Mouse (Mus musculus) kidney, postnatal 0 days (tissue): Measurements from ENCODE around the gene Gm10570. TPM values are rescaled to one million over a fixed set of nuclear protein-coding genes. Genes with fewer than 3 reads are reported as not detected.

Source experiments
- ATAC-seq: fragments of 200-750 bp; cut with Nextera tagmentation; replicated peaks from 2 replicates; pipeline ENCODE4 v1.8.0; 2017; ENCODE audit warnings: low read depth, moderate number of reproducible peaks, moderate TSS enrichment, moderate library complexity; ENCODE audit not compliant: low FRiP score
- DNase-seq: peaks from one replicate; pipeline ENCODE4 v3.0.0-alpha.2; 2016; ENCODE audit warnings: low spot score
- H3K27ac ChIP-seq: fragments of 300-500 bp; sonication (generic); 2 replicates; pipeline ENCODE4 v1.5.1; 2014; ENCODE audit warnings: mild to moderate bottlenecking
- H3K27me3 ChIP-seq: fragments of 300-500 bp; sonication (generic); 2 replicates; pipeline ENCODE4 v1.6.1; 2014; ENCODE audit warnings: low read length, mixed read lengths; ENCODE audit not compliant: insufficient read depth
- H3K36me3 ChIP-seq: fragments of 300-500 bp; sonication (generic); 2 replicates; pipeline ENCODE4 v1.6.1; 2014; ENCODE audit warnings: low read length, mixed read lengths; ENCODE audit not compliant: insufficient read depth
- H3K4me1 ChIP-seq: fragments of 300-500 bp; sonication (generic); replicated peaks from 2 replicates; pipeline ENCODE4 v1.6.1; 2014; ENCODE audit warnings: antibody characterized with exemption, low read length, mixed read lengths; ENCODE audit not compliant: insufficient read depth
- H3K4me2 ChIP-seq: fragments of 300-500 bp; sonication (generic); 2 replicates; pipeline ENCODE4 v1.6.1; 2014; ENCODE audit warnings: mild to moderate bottlenecking, low read length, moderate library complexity, mixed read lengths
- H3K4me3 ChIP-seq: fragments of 300-500 bp; sonication (generic); replicated peaks from 2 replicates; pipeline ENCODE4 v1.5.1; 2014; ENCODE audit warnings: low read depth, low read length
- H3K9ac ChIP-seq: fragments of 300-500 bp; sonication (generic); 2 replicates; pipeline ENCODE4 v1.6.1; 2014; ENCODE audit warnings: low read depth, low read length
- H3K9me3 ChIP-seq: fragments of 300-500 bp; sonication (generic); replicated peaks from 2 replicates; pipeline ENCODE4 v1.6.1; 2016; ENCODE audit warnings: low read length, inconsistent platforms, mixed read lengths
- CTCF ChIP-seq: IDR thresholded peaks from 2 replicates; pipeline ENCODE4 v1.5.1; 2016; ENCODE audit warnings: antibody characterized with exemption, low read depth, mild to moderate bottlenecking, moderate library complexity
- WGBS: fragments of 180-500 bp; shearing (Covaris S2); extraction: QIAGEN DNeasy Blood & Tissue Kit; methylation state at CpG from one replicate; pipeline ENCODE4 v1.1.7; 2014; 5-methylcytosine and 5-hydroxymethylcytosine counted together
- polyA plus RNA-seq: library from polyadenylated mRNA; unstranded; fragments of >200 nt; fragmentation: Nextera tagmentation; extraction: Ambion mirVana; gene quantifications from 2 replicates; pipeline ENCODE4 v1.2.1, GENCODE M21; 2015

Gm10570 gene
- polyA plus RNA-seq, 1 experiment from 2014 or later: 1.2 TPM

- no peak for TF ChIP-seq CTCF
- Histone ChIP-seq H3K9me3 (no peaks in the 10 kb centered on the region), H3K9ac (peak overlapping the region; percentile 49; the same call in 1 of the 2 replicates), H3K27ac (peak overlapping the region; percentile 83; the same call in 1 of the 2 replicates), H3K4me1 (peaks cover 7% of the 10 kb centered on the region), H3K27me3 (peaks cover 3% of the 10 kb centered on the region; the same call in 1 of the 2 replicates), H3K4me3 (peak overlapping the region; percentile 47), H3K4me2 (peak overlapping the region; percentile 95), H3K36me3 (0 out of 2 replicates have a peak, but pooled peaks cover 7% of the 10 kb centered on the region)
- ATAC-seq (no peak), DNase-seq (no peak)
- WGBS: 53% methylated on average over 8 of the region's 8 CpGs
These were observed 780 bp upstream of the Gm10570 start for GRCm38 (mm10) chr4:130309254-130309653.

GRCm38 (mm10) chr4:130307851-130308230 lies 633 bp downstream of the Gm10570 start:
- under 1% methylated on average over 23 of the region's 23 CpGs for WGBS
- peak overlapping the region; percentile 95 for H3K4me2 ChIP-seq
- no peak; the same call in 1 of the 2 replicates for TF ChIP-seq CTCF
- peaks cover 3% of the 10 kb centered on the region; the same call in 1 of the 2 replicates for H3K27me3 ChIP-seq
- peak overlapping the region; percentile 49; the same call in 1 of the 2 replicates for H3K9ac ChIP-seq
- H3K9me3 ChIP-seq: no peaks in the 10 kb centered on the region
- H3K27ac ChIP-seq: peak overlapping the region; percentile 83
- H3K36me3 ChIP-seq: no peaks in the 10 kb centered on the region
- peak; percentile 87 for ATAC-seq
- peak; percentile 79 for DNase-seq
- peaks cover 7% of the 10 kb centered on the region for H3K4me1 ChIP-seq
- H3K4me3 ChIP-seq: peak overlapping the region; percentile 47

- H3K9ac ChIP-seq: no peak overlapping the region
- WGBS: 63% methylated on average over 10 of the region's 10 CpGs
These were observed 1.5 kb downstream of the Gm10570 start for GRCm38 (mm10) chr4:130306796-130307630.

GRCm38 (mm10) chr4:130304746-130305145 lies 3.7 kb downstream of the Gm10570 start:
- WGBS: 35% methylated on average over 3 of the region's 3 CpGs
- Histone ChIP-seq H3K9ac (no peak overlapping the region), H3K36me3 (no peaks in the 10 kb centered on the region), H3K27me3 (no peaks in the 10 kb centered on the region), H3K4me2 (no peak overlapping the region), H3K4me3 (no peak overlapping the region), H3K27ac (no peak overlapping the region), H3K9me3 (no peaks in the 10 kb centered on the region), H3K4me1 (peaks cover 7% of the 10 kb centered on the region)
- DNase-seq: no peak
- no peak for TF ChIP-seq CTCF
- no peak for ATAC-seq

More at GRCm38 (mm10) chr4:130306796-130307630, 1.5 kb downstream of the Gm10570 start:
- ATAC-seq (peak; percentile 45), DNase-seq (peak; percentile 21)
- peak overlapping the region; percentile 95 for H3K4me2 ChIP-seq
- H3K4me3 ChIP-seq: no peak overlapping the region
- peaks cover 3% of the 10 kb centered on the region; the same call in 1 of the 2 replicates for H3K27me3 ChIP-seq
- no peak for TF ChIP-seq CTCF
- H3K36me3 ChIP-seq: no peaks in the 10 kb centered on the region
- peak overlapping the region; percentile 83 for H3K27ac ChIP-seq
- no peaks in the 10 kb centered on the region for H3K9me3 ChIP-seq
- H3K4me1 ChIP-seq: peaks cover 7% of the 10 kb centered on the region

- H3K4me2 ChIP-seq: no peak overlapping the region
- H3K27me3 ChIP-seq: no peaks in the 10 kb centered on the region
- 51% methylated on average over 12 of the region's 12 CpGs for WGBS
- H3K4me1 ChIP-seq: peaks cover 3% of the 10 kb centered on the region
- no peaks in the 10 kb centered on the region for H3K9me3 ChIP-seq
- no peak for TF ChIP-seq CTCF
- DNase-seq (no peak), ATAC-seq (no peak)
- H3K27ac ChIP-seq: no peak overlapping the region
- no peaks in the 10 kb centered on the region for H3K36me3 ChIP-seq
- no peak overlapping the region for H3K4me3 ChIP-seq
- no peak overlapping the region for H3K9ac ChIP-seq
These were observed 6.1 kb downstream of the Gm10570 start for GRCm38 (mm10) chr4:130302285-130302870.

- H3K4me3 ChIP-seq: no peak overlapping the region
- no peaks in the 10 kb centered on the region for H3K9me3 ChIP-seq
- DNase-seq (no peak), ATAC-seq (no peak)
- no peaks in the 10 kb centered on the region for H3K27me3 ChIP-seq
- H3K4me1 ChIP-seq: no peaks in the 10 kb centered on the region
- H3K27ac ChIP-seq: no peak overlapping the region
- H3K9ac ChIP-seq: no peak overlapping the region
- H3K4me2 ChIP-seq: no peak overlapping the region
- TF ChIP-seq CTCF: no peak
- WGBS: 52% methylated on average over 8 of the region's 8 CpGs
- no peaks in the 10 kb centered on the region for H3K36me3 ChIP-seq
These were observed 8.8 kb downstream of the Gm10570 start for GRCm38 (mm10) chr4:130299629-130300018.
